Mouse (Mus musculus) brain, embryonic 14.5 days (tissue): Measurements from ENCODE around the gene Gzmk.

ENCODE experiments used
- CTCF ChIP-seq: fragments of 200-500 bp; IDR thresholded peaks from 2 replicates; pipeline ENCODE4 v1.5.1; 2012; ENCODE audit warnings: inconsistent platforms, mild to moderate bottlenecking, moderate library complexity, borderline replicate concordance; ENCODE audit not compliant: insufficient read depth, insufficient read length; ENCODE audit errors: extremely low read depth
- POLR2A ChIP-seq: fragments of 200-500 bp; IDR thresholded peaks from 2 replicates; pipeline ENCODE4 v1.6.1; 2012; ENCODE audit warnings: mild to moderate bottlenecking, inconsistent platforms, borderline replicate concordance; ENCODE audit not compliant: poor library complexity, insufficient read depth, insufficient read length, severe bottlenecking; ENCODE audit errors: extremely low read depth

- TF ChIP-seq CTCF: no peak
- TF ChIP-seq POLR2A: no peak
Observed at GRCm38 (mm10) chr13:113256766-113257165, 31.1 kb upstream of the Gzmk start.
